Mouse (Mus musculus) embryonic facial prominence, embryonic 15.5 days (tissue): ENCODE measurements around the gene Pafah2. TPM values are rescaled to one million over a fixed set of nuclear protein-coding genes. Genes with fewer than 3 reads are reported as not detected.
A peak's percentile ranks its signal among the peaks of the same experiment; 100 is the strongest.

ENCODE experiments used
- ATAC-seq: fragments of 200-750 bp; cut with Nextera tagmentation; 2 replicates; pipeline ENCODE4 v1.8.0; 2017; ENCODE audit warnings: low read depth, moderate TSS enrichment; ENCODE audit not compliant: insufficient number of reproducible peaks, low FRiP score, low TSS enrichment
- H3K27ac ChIP-seq: fragments of 300-500 bp; sonication (generic); replicated peaks from 2 replicates; pipeline ENCODE4 v1.5.1; 2015; ENCODE audit warnings: mild to moderate bottlenecking, inconsistent platforms
- H3K27me3 ChIP-seq: fragments of 300-500 bp; sonication (generic); 2 replicates; pipeline ENCODE4 v1.6.1; 2015; ENCODE audit warnings: inconsistent platforms
- H3K36me3 ChIP-seq: fragments of 300-500 bp; sonication (generic); 2 replicates; pipeline ENCODE4 v1.6.1; 2015; ENCODE audit warnings: mild to moderate bottlenecking, inconsistent platforms
- H3K4me1 ChIP-seq: fragments of 300-500 bp; sonication (generic); 2 replicates; pipeline ENCODE4 v1.6.1; 2015; ENCODE audit warnings: inconsistent platforms
- H3K4me2 ChIP-seq: fragments of 300-500 bp; sonication (generic); replicated peaks from 2 replicates; pipeline ENCODE4 v1.6.1; 2015; ENCODE audit warnings: mild to moderate bottlenecking, inconsistent platforms
- H3K4me3 ChIP-seq: fragments of 300-500 bp; sonication (generic); replicated peaks from 2 replicates; pipeline ENCODE4 v1.5.1; 2015; ENCODE audit warnings: mild to moderate bottlenecking, inconsistent platforms
- H3K9ac ChIP-seq: fragments of 300-500 bp; sonication (generic); 2 replicates; pipeline ENCODE4 v1.6.1; 2015; ENCODE audit warnings: inconsistent platforms
- H3K9me3 ChIP-seq: fragments of 300-500 bp; sonication (generic); replicated peaks from 2 replicates; pipeline ENCODE4 v1.6.1; 2016; ENCODE audit warnings: inconsistent platforms
- WGBS: fragments of 180-500 bp; shearing (Covaris S2); methylation state at CpG from one replicate; pipeline ENCODE4 v1.1.7; 2015; 5-methylcytosine and 5-hydroxymethylcytosine counted together
- polyA plus RNA-seq: library from polyadenylated mRNA; unstranded; fragments of >200 nt; fragmentation: Nextera tagmentation; extraction: Ambion mirVana; gene quantifications from 2 replicates; pipeline ENCODE4 v1.2.1, GENCODE M21; 2015

Pafah2 gene
- polyA plus RNA-seq, 1 experiment from 2014 or later = 17.7 TPM

DNA sequence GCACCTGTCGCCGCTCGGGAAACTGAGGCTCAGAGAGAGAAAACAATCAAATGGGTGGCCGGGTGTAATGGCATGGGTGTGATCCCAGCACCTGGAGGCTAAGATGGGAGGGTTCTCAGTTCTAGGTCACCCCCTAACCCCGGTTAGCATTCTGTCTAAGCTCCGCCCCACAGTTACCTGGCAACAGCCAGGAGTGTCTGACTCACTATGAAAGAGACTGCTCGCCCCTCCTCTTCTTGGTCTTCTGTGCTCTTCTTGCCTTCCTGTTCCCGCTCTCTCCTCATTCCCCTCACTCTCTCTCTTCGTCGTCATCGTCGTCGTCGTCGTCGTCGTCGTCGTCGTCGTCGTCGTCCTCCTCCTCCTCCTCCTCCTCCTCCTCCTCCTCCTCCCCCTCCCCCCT is 51.8 kb downstream of the Pafah2 start:
- Histone ChIP-seq H3K9me3 (no peaks in the 10 kb centered on the region), H3K27ac (no peak overlapping the region), H3K36me3 (no peaks in the 10 kb centered on the region), H3K4me3 (no peak overlapping the region), H3K4me1 (peaks cover 15% of the 10 kb centered on the region), H3K4me2 (no peak overlapping the region), H3K27me3 (peaks cover 16% of the 10 kb centered on the region), H3K9ac (no peak overlapping the region)
- no peak for ATAC-seq
- WGBS = 51% methylated on average over 23 of the region's 23 CpGs

DNA sequence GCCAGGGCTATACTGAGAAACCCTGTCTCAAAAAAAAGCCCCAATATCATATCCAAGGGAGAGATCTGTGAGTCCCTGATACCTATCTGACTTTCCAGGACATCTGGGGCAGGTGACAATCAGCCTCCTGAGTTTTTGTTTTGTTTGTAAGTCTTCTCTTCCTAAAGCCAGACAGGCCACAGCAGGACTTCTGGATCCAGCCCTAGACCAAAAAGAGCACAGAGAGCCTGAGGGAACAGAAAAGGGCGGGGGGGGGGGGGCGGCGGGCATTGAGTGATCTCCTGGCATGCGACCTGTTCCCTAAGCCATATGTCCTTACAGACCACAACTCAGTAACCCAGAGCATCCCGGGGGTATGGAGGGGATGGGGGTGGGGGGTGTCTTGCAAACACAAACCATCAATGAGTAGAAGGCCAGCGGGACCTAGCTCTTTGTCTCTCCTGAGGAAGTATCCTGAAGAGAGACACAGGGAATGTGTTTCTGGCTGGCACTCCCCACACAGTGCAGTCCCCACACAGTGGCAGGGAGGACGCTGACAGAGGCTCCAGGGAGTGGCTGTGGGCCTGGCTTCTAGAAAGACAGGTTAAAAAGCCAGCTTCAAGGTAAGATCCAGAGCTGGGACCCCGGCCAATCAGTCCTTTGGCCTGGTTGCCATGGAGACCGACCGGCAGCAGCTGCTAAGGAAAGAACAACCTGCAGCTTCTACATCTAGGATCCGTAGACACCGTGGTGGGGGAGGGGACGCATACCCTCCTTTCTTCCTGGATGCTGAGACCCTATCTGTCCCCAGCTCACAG is 53.7 kb downstream of the Pafah2 start:
- 20% methylated on average over 13 of the region's 13 CpGs for WGBS
- H3K9ac ChIP-seq = no peak overlapping the region
- H3K4me3 ChIP-seq = no peak overlapping the region
- H3K36me3 ChIP-seq = no peaks in the 10 kb centered on the region
- no peak overlapping the region for H3K27ac ChIP-seq
- H3K4me2 ChIP-seq = no peak overlapping the region
- peaks cover 30% of the 10 kb centered on the region for H3K27me3 ChIP-seq
- peaks cover 19% of the 10 kb centered on the region for H3K4me1 ChIP-seq
- ATAC-seq = no peak
- no peaks in the 10 kb centered on the region for H3K9me3 ChIP-seq

DNA sequence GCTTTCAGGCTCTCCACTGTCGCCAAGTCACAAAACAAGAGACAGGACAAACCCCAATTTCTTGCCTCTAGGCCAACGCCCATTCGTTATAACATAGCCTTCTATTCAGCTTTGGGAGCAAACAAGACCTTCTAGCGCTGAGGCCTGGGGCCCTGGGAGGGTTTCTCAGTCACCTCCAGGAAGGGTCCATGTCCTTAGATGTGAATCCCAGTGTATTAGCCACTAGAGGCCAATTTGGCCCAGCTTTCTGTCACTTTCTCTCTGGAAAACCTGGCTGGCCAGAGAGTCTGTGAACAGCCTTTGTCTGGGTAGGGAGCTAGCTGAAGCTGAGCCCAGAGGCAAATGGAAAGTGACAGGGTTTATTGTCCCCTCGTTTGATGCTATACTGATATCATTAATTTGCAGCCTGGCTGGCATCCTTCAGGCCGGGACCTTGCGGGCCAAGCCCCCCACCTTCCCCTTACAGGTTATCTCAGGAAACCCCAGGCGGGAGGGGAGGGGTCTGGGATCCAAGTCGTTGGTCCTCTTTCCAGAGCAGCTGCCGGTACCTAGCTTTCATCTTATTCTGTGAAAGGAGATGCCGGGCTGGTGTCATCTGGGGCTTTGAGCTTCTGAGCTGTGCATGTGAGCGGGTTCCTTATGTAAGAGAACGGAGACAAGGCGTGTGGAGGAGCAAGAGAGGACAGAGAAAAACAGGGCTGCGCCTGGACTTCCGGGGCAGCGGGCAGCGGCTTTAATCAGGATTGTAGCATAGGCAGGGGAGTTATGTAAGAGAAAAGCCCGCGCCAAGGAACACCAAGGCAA is 54.5 kb downstream of the Pafah2 start:
- H3K27me3 ChIP-seq = peaks cover 30% of the 10 kb centered on the region
- H3K4me2 ChIP-seq = no peak overlapping the region
- no peaks in the 10 kb centered on the region for H3K36me3 ChIP-seq
- H3K4me1 ChIP-seq = peaks cover 16% of the 10 kb centered on the region
- 23% methylated on average over 20 of the region's 20 CpGs for WGBS
- no peak for ATAC-seq
- H3K9ac ChIP-seq = no peak overlapping the region
- no peak overlapping the region for H3K27ac ChIP-seq
- no peak overlapping the region for H3K4me3 ChIP-seq
- H3K9me3 ChIP-seq = no peaks in the 10 kb centered on the region

DNA sequence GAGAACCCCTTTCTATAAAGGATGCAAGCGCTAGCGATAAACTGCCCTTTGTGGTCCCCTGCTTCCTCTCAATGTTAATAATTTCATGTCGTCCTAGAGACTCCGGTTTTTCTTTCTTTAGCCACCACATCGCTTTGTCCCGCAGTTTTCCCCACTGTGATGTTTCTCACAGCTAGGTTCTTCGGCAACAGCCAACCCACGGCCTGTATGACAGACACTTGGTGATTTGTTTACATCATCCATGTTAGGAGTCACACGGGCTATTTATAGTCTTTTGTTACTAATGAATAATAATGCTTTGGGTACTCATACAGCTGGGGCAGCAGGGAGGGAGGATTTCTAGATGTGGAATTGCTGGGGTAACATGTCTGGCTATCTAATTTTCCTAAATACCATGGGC is 55.4 kb downstream of the Pafah2 start:
- Histone ChIP-seq H3K4me1 (peaks cover 16% of the 10 kb centered on the region), H3K27ac (no peak overlapping the region), H3K36me3 (no peaks in the 10 kb centered on the region), H3K9ac (no peak overlapping the region), H3K4me2 (no peak overlapping the region), H3K9me3 (no peaks in the 10 kb centered on the region), H3K27me3 (peaks cover 30% of the 10 kb centered on the region), H3K4me3 (no peak overlapping the region)
- 59% methylated on average over 9 of the region's 9 CpGs for WGBS
- no peak for ATAC-seq

DNA sequence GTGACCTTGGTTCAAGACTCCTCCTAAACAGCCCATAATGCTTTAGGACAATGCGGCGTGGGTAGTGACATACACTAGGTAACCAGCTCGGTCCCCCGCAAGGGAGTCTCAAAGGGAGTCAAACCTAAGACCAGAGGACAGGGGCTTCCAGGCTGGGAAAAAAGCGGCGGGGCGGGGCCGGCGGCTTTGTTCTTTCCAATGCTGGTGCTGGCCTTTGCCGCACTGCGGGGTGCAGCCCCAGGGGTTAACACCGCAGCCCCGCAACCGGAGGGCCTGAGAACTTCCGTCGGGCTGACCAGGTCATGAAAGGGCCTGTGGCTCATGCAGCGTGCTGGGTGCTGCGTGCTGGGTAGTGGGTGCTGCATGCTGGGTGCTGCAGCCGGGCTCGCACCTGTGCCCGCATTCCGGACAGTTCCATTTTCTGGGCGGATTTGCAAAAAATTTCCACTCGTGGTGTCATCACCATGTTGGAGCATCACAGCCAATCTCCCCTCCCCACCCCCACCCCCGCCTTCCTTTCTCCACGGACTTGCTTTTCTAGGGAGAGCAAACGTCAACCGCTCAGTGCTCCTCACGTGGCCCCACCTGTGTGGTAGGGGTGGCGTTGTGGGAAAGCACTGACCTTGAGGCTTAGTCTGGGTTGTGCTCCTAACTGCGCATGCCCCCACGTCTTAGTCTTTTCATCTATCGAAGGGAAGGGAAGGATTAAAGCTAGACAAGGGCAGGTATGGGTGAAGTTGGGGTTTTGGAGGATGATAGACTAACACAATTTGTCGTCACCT is 57.7 kb downstream of the Pafah2 start:
- Histone ChIP-seq H3K36me3 (no peaks in the 10 kb centered on the region), H3K4me1 (peaks cover 16% of the 10 kb centered on the region), H3K4me2 (0 out of 2 replicates have a peak overlapping the region, but pooled peaks have one; percentile 12), H3K9ac (no peak overlapping the region), H3K4me3 (no peak overlapping the region), H3K27ac (no peak overlapping the region), H3K9me3 (no peaks in the 10 kb centered on the region), H3K27me3 (peaks cover 30% of the 10 kb centered on the region)
- ATAC-seq = no peak
- 31% methylated on average over 34 of the region's 34 CpGs for WGBS

DNA sequence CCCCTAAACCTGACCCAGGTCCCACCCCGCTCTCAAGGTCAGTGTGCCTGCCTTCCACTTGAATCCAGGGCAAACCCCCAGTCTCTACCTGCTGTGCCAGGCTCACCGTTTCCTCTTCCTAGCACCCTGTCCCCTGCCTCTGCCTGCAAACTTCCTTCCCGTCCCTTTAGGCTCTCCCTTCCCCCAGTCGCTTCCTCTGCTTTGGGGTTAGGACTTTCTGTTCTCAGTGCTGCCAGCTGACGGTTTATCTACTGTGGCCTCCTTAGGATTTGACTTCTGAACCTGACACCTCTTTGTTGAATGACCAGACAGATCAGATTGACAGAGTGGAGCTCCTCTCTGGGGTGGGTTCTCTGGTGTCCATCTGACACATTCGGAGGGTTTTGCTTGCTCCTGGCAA is 59.2 kb downstream of the Pafah2 start:
- Histone ChIP-seq H3K27ac (no peak overlapping the region), H3K36me3 (no peaks in the 10 kb centered on the region), H3K4me1 (peaks cover 11% of the 10 kb centered on the region), H3K4me3 (no peak overlapping the region), H3K9ac (no peak overlapping the region), H3K4me2 (no peak overlapping the region), H3K27me3 (peaks cover 29% of the 10 kb centered on the region), H3K9me3 (no peaks in the 10 kb centered on the region)
- ATAC-seq = no peak
- 31% methylated on average over 6 of the region's 6 CpGs for whole genome bisulfite sequencing

DNA sequence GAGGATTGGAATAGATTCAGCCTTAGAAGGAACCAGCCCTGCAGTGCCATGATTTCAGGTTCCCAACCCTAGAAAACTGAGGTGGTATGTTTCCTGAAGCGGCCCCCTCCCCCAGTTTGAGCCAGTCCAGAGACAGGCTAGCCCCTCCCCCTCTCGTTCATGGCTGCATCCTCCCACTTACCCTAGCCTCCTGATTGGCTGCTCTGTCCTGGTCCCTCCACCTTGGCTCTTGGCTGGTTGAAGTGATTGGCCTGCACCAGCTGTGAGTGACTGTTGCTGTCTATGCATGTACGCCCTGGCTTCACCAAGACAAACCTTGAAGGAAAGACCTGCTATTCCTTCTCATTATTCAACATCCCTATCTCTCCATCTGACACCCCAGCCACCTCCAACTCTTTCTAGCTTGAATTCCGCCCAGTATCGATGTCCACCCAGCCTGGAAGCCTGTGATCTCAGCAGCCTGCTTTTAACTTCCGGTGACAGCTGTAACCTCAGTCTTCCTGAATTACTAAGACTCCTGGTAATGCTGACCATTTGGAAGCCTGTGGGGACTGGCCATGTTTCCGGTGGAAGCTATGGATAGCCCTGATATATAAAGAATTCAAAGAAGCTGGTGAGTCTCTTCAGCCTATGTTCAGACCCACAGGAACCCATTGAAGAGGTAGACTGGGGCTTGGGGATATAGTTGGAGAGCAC is 61.2 kb downstream of the Pafah2 start:
- peaks cover 17% of the 10 kb centered on the region for H3K27me3 ChIP-seq
- H3K36me3 ChIP-seq = no peaks in the 10 kb centered on the region
- H3K4me2 ChIP-seq = no peak overlapping the region
- H3K9me3 ChIP-seq = no peaks in the 10 kb centered on the region
- H3K9ac ChIP-seq = no peak overlapping the region
- 54% methylated on average over 7 of the region's 7 CpGs for WGBS
- 0 out of 2 replicates have a peak, but pooled peaks cover 4% of the 10 kb centered on the region for H3K4me1 ChIP-seq
- H3K27ac ChIP-seq = no peak overlapping the region
- ATAC-seq = no peak
- no peak overlapping the region for H3K4me3 ChIP-seq

DNA sequence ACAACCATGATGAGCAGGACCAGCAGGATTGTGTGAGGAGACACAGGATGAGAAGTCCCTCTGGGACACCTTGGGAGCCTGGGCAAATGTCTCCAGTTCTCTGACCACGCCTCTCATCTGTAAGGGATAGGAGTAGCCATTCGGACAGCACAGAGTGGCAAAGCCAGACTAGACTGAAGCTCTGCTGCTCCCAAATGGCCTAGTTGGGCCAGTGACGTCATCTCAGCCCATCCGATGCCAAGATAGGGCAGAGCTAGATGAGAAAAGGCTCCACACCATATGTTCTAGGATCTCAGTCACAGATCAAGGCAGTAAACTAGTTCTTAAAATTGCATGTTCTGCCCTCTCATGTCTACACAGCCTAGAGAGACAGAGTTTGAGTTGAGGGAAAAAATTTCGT is 62.7 kb downstream of the Pafah2 start:
- 79% methylated on average over 5 of the region's 5 CpGs for WGBS

DNA sequence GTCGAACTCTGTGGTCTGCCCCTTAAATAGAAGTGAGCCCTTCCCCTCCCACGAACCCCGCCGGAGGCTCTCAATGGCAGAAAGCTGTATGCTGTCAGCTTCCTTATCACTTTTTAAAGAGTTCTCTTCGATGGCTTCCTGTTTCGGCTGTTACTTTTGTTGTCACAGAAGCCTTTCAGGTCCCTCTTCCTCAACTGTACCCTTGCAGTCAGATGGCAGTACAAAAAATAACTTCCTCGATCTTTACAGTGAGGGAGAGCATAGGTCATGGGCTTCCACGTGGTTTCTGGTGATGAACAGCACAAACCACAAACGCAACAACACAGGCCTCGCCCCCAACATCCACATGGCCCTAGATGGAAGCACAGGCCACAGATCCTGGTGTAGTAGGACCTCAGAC is 64.2 kb downstream of the Pafah2 start:
- no peak overlapping the region for H3K9ac ChIP-seq
- H3K9me3 ChIP-seq = no peaks in the 10 kb centered on the region
- 77% methylated on average over 10 of the region's 10 CpGs for WGBS
- H3K4me3 ChIP-seq = no peak overlapping the region
- no peak for ATAC-seq
- H3K36me3 ChIP-seq = no peaks in the 10 kb centered on the region
- H3K27me3 ChIP-seq = no peaks in the 10 kb centered on the region
- no peak overlapping the region for H3K27ac ChIP-seq
- no peak overlapping the region for H3K4me2 ChIP-seq
- no peaks in the 10 kb centered on the region for H3K4me1 ChIP-seq

More for the DNA sequence above, 62.7 kb downstream of the Pafah2 start:
- Histone ChIP-seq H3K9me3 (no peaks in the 10 kb centered on the region), H3K36me3 (no peaks in the 10 kb centered on the region), H3K4me1 (no peaks in the 10 kb centered on the region), H3K4me3 (no peak overlapping the region), H3K9ac (no peak overlapping the region), H3K27me3 (peaks cover 9% of the 10 kb centered on the region), H3K4me2 (no peak overlapping the region), H3K27ac (no peak overlapping the region)
- ATAC-seq = no peak

DNA sequence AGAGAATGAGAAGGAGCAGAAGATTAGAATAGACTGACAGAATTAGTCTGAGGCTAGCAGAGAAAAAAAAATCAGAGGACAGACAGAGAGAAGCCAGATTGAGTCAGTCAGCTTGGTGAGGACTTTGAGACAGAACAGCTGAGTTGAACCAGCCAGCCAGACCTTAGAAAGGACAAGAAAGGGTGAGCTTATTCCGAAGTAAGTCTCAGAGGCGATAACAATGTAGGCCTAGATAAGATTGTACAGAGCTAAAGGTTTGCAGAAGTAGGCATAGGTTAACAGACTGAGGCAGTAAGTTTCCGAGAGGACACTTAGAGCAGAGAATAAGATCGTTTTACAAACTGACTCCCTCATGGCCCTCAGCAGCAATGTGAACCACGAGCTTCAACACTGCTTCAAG is 65.1 kb downstream of the Pafah2 start:
- no peak overlapping the region for H3K4me3 ChIP-seq
- H3K4me1 ChIP-seq = 0 out of 2 replicates have a peak, but pooled peaks cover 6% of the 10 kb centered on the region
- 69% methylated on average over 5 of the region's 5 CpGs for WGBS
- H3K4me2 ChIP-seq = no peak overlapping the region
- H3K27ac ChIP-seq = no peak overlapping the region
- no peak for ATAC-seq
- H3K27me3 ChIP-seq = no peaks in the 10 kb centered on the region
- H3K36me3 ChIP-seq = no peaks in the 10 kb centered on the region
- H3K9ac ChIP-seq = no peak overlapping the region
- no peaks in the 10 kb centered on the region for H3K9me3 ChIP-seq
